Mouse (Mus musculus) midbrain, postnatal 0 days (tissue): ENCODE data around the gene Zfp990. TPM values are rescaled to one million over a fixed set of nuclear protein-coding genes. Genes with fewer than 3 reads are reported as not detected.

Experiments
- polyA plus RNA-seq: library from polyadenylated mRNA; unstranded; fragments of >200 nt; fragmentation: Nextera tagmentation; extraction: Ambion mirVana; gene quantifications from 2 replicates; pipeline ENCODE4 v1.2.1, GENCODE M21; 2015
- total RNA-seq: library from RNA; depleted of rRNA; stranded (reverse); fragments of >200 nt; gene quantifications from 2 replicates; pipeline ENCODE4 v1.2.3, GENCODE M21; 2014; rRNA removed

Gene Zfp990
- total and polyA plus RNA-seq, 2 experiments from 2014 or later, result 0.09 TPM; not detected in 1

Other genes starting within 250 kb of the Zfp990 start
- 3.3 and 3.7 TPM in 2 replicates for gene Tnfrsf8, start 195.6 kb upstream of the Zfp990 start, total RNA-seq
- gene Tnfrsf8, start 195.6 kb upstream of the Zfp990 start, polyA plus RNA-seq, result 3.0 TPM in 2 replicates
- gene Gm13212, start 74.4 kb downstream of the Zfp990 start, total RNA-seq, result 0.66 TPM in 1 of 2 replicates, not detected in the other
- gene Gm13212, start 74.4 kb downstream of the Zfp990 start, polyA plus RNA-seq, result 0.06 and 0.20 TPM in 2 replicates
- 0.14 TPM in 1 of 2 replicates, not detected in the other for gene Zfp980, start 159.9 kb downstream of the Zfp990 start, total RNA-seq
- gene Zfp980, start 159.9 kb downstream of the Zfp990 start, polyA plus RNA-seq, result not detected in 2 replicates